Mouse (Mus musculus): ENCODE measurements at regions not wholly inside any gene's neighbourhood (a gene's known extent, or its start where the extent isn't known, plus 50 kb on each side); places are given as distances from the start of the nearest gene placed in this dataset.

GRCm38 (mm10) chr12:49946752-49947260 is 561.8 kb downstream of the Gm43517 start:
- DNase-seq = no peak

- DNase-seq = no peak
Measured at GRCm38 (mm10) chr12:49950986-49951385, 566.0 kb downstream of the Gm43517 start.

GRCm38 (mm10) chr12:49951821-49952220 is 566.8 kb downstream of the Gm43517 start:
- DNase-seq = no peak

GRCm38 (mm10) chr12:49968072-49968471 is 583.1 kb downstream of the Gm43517 start:
- no peak for DNase-seq

GRCm38 (mm10) chr12:49969546-49969945 is 584.6 kb downstream of the Gm43517 start:
- DNase-seq = no peak

GRCm38 (mm10) chr12:49974591-49975323 is 589.8 kb downstream of the Gm43517 start:
- peak in 1 of 2 experiments; percentile 12 for DNase-seq

GRCm38 (mm10) chr12:49975553-49975952 is 590.6 kb downstream of the Gm43517 start:
- DNase-seq = no peak

GRCm38 (mm10) chr12:49992501-49993079 is 607.6 kb downstream of the Gm43517 start:
- no peak for DNase-seq

- DNase-seq = no peak
Measured at GRCm38 (mm10) chr12:50038808-50039374, 610.0 kb downstream of the Prkd1 start.

- DNase-seq = peak in 1 of 2 experiments; percentile 4
Measured at GRCm38 (mm10) chr12:50061286-50061685, 587.6 kb downstream of the Prkd1 start.

- DNase-seq = no peak
Measured at GRCm38 (mm10) chr12:50066394-50066793, 582.5 kb downstream of the Prkd1 start.

- no peak for DNase-seq
Measured at GRCm38 (mm10) chr12:50071797-50072196, 577.1 kb downstream of the Prkd1 start.

- DNase-seq = no peak
Measured at GRCm38 (mm10) chr12:50072359-50072758, 576.5 kb downstream of the Prkd1 start.

GRCm38 (mm10) chr12:50073684-50074083 is 575.2 kb downstream of the Prkd1 start:
- peak; percentile 7 to 32 for DNase-seq

- no peak for DNase-seq
Measured at GRCm38 (mm10) chr12:50081157-50081556, 567.7 kb downstream of the Prkd1 start.

GRCm38 (mm10) chr12:50081571-50081970 is 567.3 kb downstream of the Prkd1 start:
- no peak for DNase-seq

- DNase-seq = no peak
Measured at GRCm38 (mm10) chr12:50084517-50084916, 564.4 kb downstream of the Prkd1 start.

- no peak for DNase-seq
Measured at GRCm38 (mm10) chr12:50111246-50112044, 537.5 kb downstream of the Prkd1 start.

- no peak for DNase-seq
Measured at GRCm38 (mm10) chr12:50112081-50112491, 536.8 kb downstream of the Prkd1 start.

- DNase-seq = no peak
Measured at GRCm38 (mm10) chr12:50115855-50116254, 533.0 kb downstream of the Prkd1 start.

GRCm38 (mm10) chr12:50118346-50118745 is 530.6 kb downstream of the Prkd1 start:
- no peak for DNase-seq

GRCm38 (mm10) chr12:50122145-50122544 is 526.8 kb downstream of the Prkd1 start:
- no peak for DNase-seq

- DNase-seq = no peak
Measured at GRCm38 (mm10) chr12:50122971-50123370, 525.9 kb downstream of the Prkd1 start.

All from cerebellum, postnatal 25 days (tissue).